Mouse (Mus musculus) midbrain, embryonic 15.5 days (tissue): ENCODE results near the gene Mex3a. TPM values are rescaled to one million over a fixed set of nuclear protein-coding genes. Genes with fewer than 3 reads are reported as not detected.
A peak's percentile ranks its signal among the peaks of the same experiment; 100 is the strongest.

Experiments
- ATAC-seq: fragments of 200-750 bp; cut with Nextera tagmentation; replicated peaks from 2 replicates; pipeline ENCODE4 v1.8.0; 2017; ENCODE audit warnings: moderate TSS enrichment
- H3K27ac ChIP-seq: fragments of 300-500 bp; sonication (generic); 2 replicates; pipeline ENCODE4 v1.5.1; 2015; ENCODE audit warnings: mild to moderate bottlenecking, inconsistent platforms
- H3K27me3 ChIP-seq: fragments of 300-500 bp; sonication (generic); replicated peaks from 2 replicates; pipeline ENCODE4 v1.6.1; 2015; ENCODE audit warnings: inconsistent platforms
- H3K36me3 ChIP-seq: fragments of 300-500 bp; sonication (generic); replicated peaks from 2 replicates; pipeline ENCODE4 v1.6.1; 2015; ENCODE audit warnings: inconsistent platforms
- H3K4me1 ChIP-seq: fragments of 300-500 bp; sonication (generic); 2 replicates; pipeline ENCODE4 v1.6.1; 2015; ENCODE audit warnings: inconsistent platforms
- H3K4me2 ChIP-seq: fragments of 300-500 bp; sonication (generic); 2 replicates; pipeline ENCODE4 v1.6.1; 2015; ENCODE audit warnings: inconsistent platforms, mild to moderate bottlenecking, moderate library complexity
- H3K4me3 ChIP-seq: fragments of 300-500 bp; sonication (generic); 2 replicates; pipeline ENCODE4 v1.5.1; 2015; ENCODE audit warnings: mild to moderate bottlenecking, inconsistent platforms
- H3K9ac ChIP-seq: fragments of 300-500 bp; sonication (generic); 2 replicates; pipeline ENCODE4 v1.6.1; 2015; ENCODE audit warnings: mild to moderate bottlenecking, inconsistent platforms
- H3K9me3 ChIP-seq: fragments of 300-500 bp; sonication (generic); 2 replicates; pipeline ENCODE4 v1.6.1; 2016; ENCODE audit warnings: inconsistent platforms
- WGBS: fragments of 180-500 bp; shearing (Covaris S2); methylation state at CpG from one replicate; pipeline ENCODE4 v1.1.7; 2015; ENCODE audit warnings: mixed read lengths; 5-methylcytosine and 5-hydroxymethylcytosine counted together
- polyA plus RNA-seq: library from polyadenylated mRNA; unstranded; fragments of >200 nt; fragmentation: Nextera tagmentation; extraction: Ambion mirVana; gene quantifications from 2 replicates; pipeline ENCODE4 v1.2.1, GENCODE M21; 2015

Gene Mex3a
- polyA plus RNA-seq, 1 experiment from 2014 or later, result 37.0 TPM

- 1% methylated on average over 31 of the region's 31 CpGs for WGBS
- H3K4me3 ChIP-seq, result peak within 1 kb of the TSS; percentile 37
Measured at GRCm38 (mm10) chr3:88509692-88510420, 22.3 kb upstream of the Mex3a start, which contains the start of gene Lmna. Lmna (minus strand) TSS chr3:88509956.

GRCm38 (mm10) chr3:88510421-88511289 is 21.5 kb upstream of the Mex3a start:
- H3K4me1 ChIP-seq, result peaks cover 27% of the 10 kb centered on the region
- peak; percentile 7 for ATAC-seq
- 51% methylated on average over 13 of the region's 13 CpGs for WGBS
- no peaks in the 10 kb centered on the region for H3K9me3 ChIP-seq
- H3K36me3 ChIP-seq, result no peaks in the 10 kb centered on the region
- peak overlapping the region; percentile 45 for H3K9ac ChIP-seq
- peak overlapping the region; percentile 37 for H3K4me3 ChIP-seq
- H3K4me2 ChIP-seq, result peak overlapping the region; percentile 56
- H3K27me3 ChIP-seq, result no peaks in the 10 kb centered on the region
- H3K27ac ChIP-seq, result peak overlapping the region; percentile 87

More at GRCm38 (mm10) chr3:88509692-88510420, 22.3 kb upstream of the Mex3a start, which contains the start of gene Lmna:
- H3K9ac ChIP-seq, result peak within 1 kb of the TSS; percentile 45
- 0 out of 2 replicates have a peak, but pooled peaks cover 1% of the 10 kb centered on the region for H3K27me3 ChIP-seq
- peak within 1 kb of the TSS; percentile 87 for H3K27ac ChIP-seq
- H3K9me3 ChIP-seq, result no peaks in the 10 kb centered on the region
- no peaks in the 10 kb centered on the region for H3K36me3 ChIP-seq
- peak within 1 kb of the TSS; percentile 56 for H3K4me2 ChIP-seq
- peaks cover 27% of the 10 kb centered on the region for H3K4me1 ChIP-seq
- peak; percentile 96 for ATAC-seq

GRCm38 (mm10) chr3:88511559-88511958 is 20.6 kb upstream of the Mex3a start:
- WGBS, result 51% methylated on average over 4 of the region's 4 CpGs
- H3K4me2 ChIP-seq, result no peak overlapping the region
- no peaks in the 10 kb centered on the region for H3K27me3 ChIP-seq
- ATAC-seq, result no peak
- no peak overlapping the region for H3K4me3 ChIP-seq
- H3K9ac ChIP-seq, result no peak overlapping the region
- peaks cover 27% of the 10 kb centered on the region for H3K4me1 ChIP-seq
- no peaks in the 10 kb centered on the region for H3K36me3 ChIP-seq
- H3K9me3 ChIP-seq, result no peaks in the 10 kb centered on the region
- H3K27ac ChIP-seq, result no peak overlapping the region

- Histone ChIP-seq H3K4me3 (no peak overlapping the region), H3K36me3 (no peaks in the 10 kb centered on the region), H3K27me3 (no peaks in the 10 kb centered on the region), H3K4me2 (no peak overlapping the region), H3K9ac (no peak overlapping the region), H3K4me1 (peaks cover 27% of the 10 kb centered on the region), H3K9me3 (no peaks in the 10 kb centered on the region), H3K27ac (no peak overlapping the region)
- WGBS, result 37% methylated on average over 6 of the region's 6 CpGs
- no peak for ATAC-seq
Measured at GRCm38 (mm10) chr3:88512141-88512895, 19.9 kb upstream of the Mex3a start.

GRCm38 (mm10) chr3:88512896-88513545 is 19.2 kb upstream of the Mex3a start:
- no peaks in the 10 kb centered on the region for H3K27me3 ChIP-seq
- H3K9me3 ChIP-seq, result no peaks in the 10 kb centered on the region
- 44% methylated on average over 15 of the region's 15 CpGs for WGBS
- no peak for ATAC-seq
- no peak overlapping the region for H3K9ac ChIP-seq
- no peak overlapping the region for H3K27ac ChIP-seq
- H3K4me2 ChIP-seq, result no peak overlapping the region
- H3K4me1 ChIP-seq, result peaks cover 27% of the 10 kb centered on the region
- H3K4me3 ChIP-seq, result no peak overlapping the region
- no peaks in the 10 kb centered on the region for H3K36me3 ChIP-seq

GRCm38 (mm10) chr3:88513546-88514115 is 18.6 kb upstream of the Mex3a start:
- 82% methylated on average over 7 of the region's 7 CpGs for WGBS
- Histone ChIP-seq H3K9me3 (no peaks in the 10 kb centered on the region), H3K4me1 (peaks cover 27% of the 10 kb centered on the region), H3K36me3 (no peaks in the 10 kb centered on the region), H3K9ac (no peak overlapping the region), H3K4me2 (no peak overlapping the region), H3K4me3 (no peak overlapping the region), H3K27ac (no peak overlapping the region), H3K27me3 (no peaks in the 10 kb centered on the region)
- ATAC-seq, result no peak

- Histone ChIP-seq H3K9ac (no peak overlapping the region), H3K4me2 (no peak overlapping the region), H3K9me3 (no peaks in the 10 kb centered on the region), H3K4me3 (no peak overlapping the region), H3K4me1 (peaks cover 24% of the 10 kb centered on the region), H3K27me3 (no peaks in the 10 kb centered on the region), H3K36me3 (no peaks in the 10 kb centered on the region), H3K27ac (no peak overlapping the region)
- WGBS, result 85% methylated on average over 10 of the region's 10 CpGs
- no peak for ATAC-seq
Measured at GRCm38 (mm10) chr3:88514231-88515094, 17.7 kb upstream of the Mex3a start.

- no peak for ATAC-seq
- Histone ChIP-seq H3K9me3 (no peaks in the 10 kb centered on the region), H3K4me1 (peaks cover 21% of the 10 kb centered on the region), H3K27me3 (no peaks in the 10 kb centered on the region), H3K9ac (no peak overlapping the region), H3K4me2 (no peak overlapping the region), H3K27ac (no peak overlapping the region), H3K4me3 (no peak overlapping the region), H3K36me3 (no peaks in the 10 kb centered on the region)
- 95% methylated on average over 2 of the region's 2 CpGs for WGBS
Measured at GRCm38 (mm10) chr3:88515095-88515386, 17.2 kb upstream of the Mex3a start.

GRCm38 (mm10) chr3:88516407-88516806 is 15.8 kb upstream of the Mex3a start:
- 85% methylated on average over 2 of the region's 2 CpGs for WGBS
- Histone ChIP-seq H3K4me2 (no peak overlapping the region), H3K9me3 (no peaks in the 10 kb centered on the region), H3K4me1 (peaks cover 12% of the 10 kb centered on the region; the same call in 1 of the 2 replicates), H3K36me3 (no peaks in the 10 kb centered on the region), H3K27me3 (no peaks in the 10 kb centered on the region), H3K4me3 (no peak overlapping the region), H3K9ac (no peak overlapping the region), H3K27ac (no peak overlapping the region)
- no peak for ATAC-seq

- Histone ChIP-seq H3K27ac (no peak overlapping the region), H3K9me3 (no peaks in the 10 kb centered on the region), H3K4me3 (no peak overlapping the region), H3K4me2 (no peak overlapping the region), H3K4me1 (peaks cover 1% of the 10 kb centered on the region; the same call in 1 of the 2 replicates), H3K9ac (no peak overlapping the region), H3K36me3 (no peaks in the 10 kb centered on the region), H3K27me3 (no peaks in the 10 kb centered on the region)
- 89% methylated on average over 4 of the region's 4 CpGs for WGBS
- ATAC-seq, result no peak
Measured at GRCm38 (mm10) chr3:88518411-88518810, 13.8 kb upstream of the Mex3a start.

- H3K9me3 ChIP-seq, result no peaks in the 10 kb centered on the region
- H3K9ac ChIP-seq, result no peak overlapping the region
- ATAC-seq, result no peak
- no peak overlapping the region for H3K4me3 ChIP-seq
- 75% methylated on average over 2 of the region's 2 CpGs for WGBS
- no peaks in the 10 kb centered on the region; the same call in 1 of the 2 replicates for H3K36me3 ChIP-seq
- no peaks in the 10 kb centered on the region for H3K4me1 ChIP-seq
- H3K27me3 ChIP-seq, result no peaks in the 10 kb centered on the region
- no peak overlapping the region for H3K27ac ChIP-seq
- no peak overlapping the region for H3K4me2 ChIP-seq
Measured at GRCm38 (mm10) chr3:88520078-88520477, 12.1 kb upstream of the Mex3a start.
